Mouse (Mus musculus) liver, postnatal 0 days (tissue): ENCODE data around the gene Adam6b. TPM values are rescaled to one million over a fixed set of nuclear protein-coding genes. Genes with fewer than 3 reads are reported as not detected.
"Not testable (repeated sequence)": the region's sequence is repeated elsewhere in the genome, so short reads cannot be mapped to it uniquely, and the experiment has no call there.

Experiments used
- ATAC-seq: fragments of 200-750 bp; cut with Nextera tagmentation; 2 replicates; pipeline ENCODE4 v1.8.0; 2017; ENCODE audit warnings: mild to moderate bottlenecking, moderate library complexity
- DNase-seq: peaks from one replicate; pipeline ENCODE4 v3.0.0-alpha.2; 2016
- H3K27ac ChIP-seq: fragments of 300-500 bp; sonication (generic); 2 replicates; pipeline ENCODE4 v1.5.1; 2014; ENCODE audit warnings: antibody characterized with exemption, moderate library complexity, mild to moderate bottlenecking, low read depth
- H3K27me3 ChIP-seq: fragments of 300-500 bp; sonication (generic); 2 replicates; pipeline ENCODE4 v1.6.1; 2014; ENCODE audit warnings: low read length, control low read depth, mixed read lengths; ENCODE audit not compliant: insufficient read depth
- H3K36me3 ChIP-seq: fragments of 300-500 bp; sonication (generic); replicated peaks from 2 replicates; pipeline ENCODE4 v1.6.1; 2014; ENCODE audit warnings: mild to moderate bottlenecking, control low read depth, low read length, moderate library complexity, mixed read lengths; ENCODE audit not compliant: insufficient read depth
- H3K4me1 ChIP-seq: fragments of 300-500 bp; sonication (generic); 2 replicates; pipeline ENCODE4 v1.6.1; 2014; ENCODE audit warnings: antibody characterized with exemption, mild to moderate bottlenecking, control low read depth; ENCODE audit not compliant: insufficient read depth
- H3K4me2 ChIP-seq: fragments of 300-500 bp; sonication (generic); 2 replicates; pipeline ENCODE4 v1.6.1; 2014; ENCODE audit warnings: low read depth, mild to moderate bottlenecking, low read length, moderate library complexity, mixed read lengths
- H3K4me3 ChIP-seq: fragments of 300-500 bp; sonication (generic); 2 replicates; pipeline ENCODE4 v1.5.1; 2014; ENCODE audit warnings: low read depth, low read length
- H3K9ac ChIP-seq: fragments of 300-500 bp; sonication (generic); replicated peaks from 2 replicates; pipeline ENCODE4 v1.6.1; 2014; ENCODE audit warnings: mild to moderate bottlenecking, moderate library complexity
- H3K9me3 ChIP-seq: fragments of 300-500 bp; sonication (generic); 2 replicates; pipeline ENCODE4 v1.6.1; 2016; ENCODE audit warnings: mild to moderate bottlenecking, control low read depth, low read length, mixed read lengths
- CTCF ChIP-seq: sonication (generic); IDR thresholded peaks from 2 replicates; pipeline ENCODE4 v1.5.1; 2016; ENCODE audit warnings: antibody characterized with exemption, low read depth
- EP300 ChIP-seq: IDR thresholded peaks from 2 replicates; pipeline ENCODE4 v1.6.1; 2016; ENCODE audit warnings: antibody characterized with exemption, low read depth, mild to moderate bottlenecking
- WGBS: fragments of 180-500 bp; shearing (Covaris S2); extraction: QIAGEN DNeasy Blood & Tissue Kit; methylation state at CpG from one replicate; pipeline ENCODE4 v1.1.7; 2014; ENCODE audit not compliant: insufficient replicate concordance; 5-methylcytosine and 5-hydroxymethylcytosine counted together
- polyA plus RNA-seq: library from polyadenylated mRNA; unstranded; fragments of >200 nt; fragmentation: Nextera tagmentation; extraction: Ambion mirVana; gene quantifications from 2 replicates; pipeline ENCODE4 v1.2.1, GENCODE M21; 2015

Adam6b gene
- not detected in 2 replicates for polyA plus RNA-seq

DNA sequence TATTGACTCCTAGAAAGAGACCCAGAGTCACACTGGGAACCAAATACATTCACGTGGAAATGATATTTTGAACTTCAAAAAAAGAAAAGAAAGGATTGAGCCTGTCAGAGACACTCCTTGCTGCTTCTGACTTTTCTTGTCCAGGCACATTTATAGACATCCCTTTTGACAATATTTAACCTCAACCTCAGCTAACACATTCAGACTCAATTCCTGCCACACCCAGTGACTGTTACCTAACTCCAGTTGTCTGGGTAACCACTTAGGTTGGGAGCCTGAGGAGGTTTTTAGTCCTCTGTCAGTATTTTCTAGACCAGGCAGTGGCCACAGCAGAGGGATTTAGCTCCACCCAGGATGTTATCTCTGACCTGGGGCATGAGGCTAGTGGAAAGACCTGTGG lies at the start of gene Adam6b:
Gene Adam6b (plus strand): TSS at position 301 of the 400 bp plus-strand sequence.
- not testable (repeated sequence) for DNase-seq, H3K27ac ChIP-seq, ATAC-seq, H3K27me3 ChIP-seq, H3K4me1 ChIP-seq, H3K4me3 ChIP-seq, H3K9ac ChIP-seq, H3K4me2 ChIP-seq, H3K9me3 ChIP-seq, H3K36me3 ChIP-seq
- 80% methylated on average over 1 of the region's 1 CpGs for WGBS

- 41% methylated on average over 1 of the region's 1 CpGs for WGBS
- Histone ChIP-seq H3K9me3 (no peaks in the 10 kb centered on the region), H3K4me1 (no peaks in the 10 kb centered on the region), H3K27ac (no peak overlapping the region), H3K36me3 (no peaks in the 10 kb centered on the region), H3K27me3 (no peaks in the 10 kb centered on the region), H3K9ac (no peak overlapping the region), H3K4me3 (no peak overlapping the region), H3K4me2 (no peak overlapping the region)
- ATAC-seq (no peak), DNase-seq (no peak)
- no peak for TF ChIP-seq EP300
Observed at GRCm38 (mm10) chr12:113446061-113446460, 43.2 kb upstream of the Adam6b start.

- Histone ChIP-seq H3K36me3 (no peaks in the 10 kb centered on the region), H3K4me1 (no peaks in the 10 kb centered on the region), H3K27ac (no peak overlapping the region), H3K9ac (no peak overlapping the region), H3K4me2 (no peak overlapping the region), H3K27me3 (no peaks in the 10 kb centered on the region), H3K9me3 (no peaks in the 10 kb centered on the region), H3K4me3 (no peak overlapping the region)
- DNase-seq = no peak
- no peak for TF ChIP-seq EP300
- TF ChIP-seq CTCF = no peak
- no peak for ATAC-seq
- WGBS = 65% methylated on average over 2 of the region's 2 CpGs
Observed at GRCm38 (mm10) chr12:113476164-113476563, 13.1 kb upstream of the Adam6b start.

DNA sequence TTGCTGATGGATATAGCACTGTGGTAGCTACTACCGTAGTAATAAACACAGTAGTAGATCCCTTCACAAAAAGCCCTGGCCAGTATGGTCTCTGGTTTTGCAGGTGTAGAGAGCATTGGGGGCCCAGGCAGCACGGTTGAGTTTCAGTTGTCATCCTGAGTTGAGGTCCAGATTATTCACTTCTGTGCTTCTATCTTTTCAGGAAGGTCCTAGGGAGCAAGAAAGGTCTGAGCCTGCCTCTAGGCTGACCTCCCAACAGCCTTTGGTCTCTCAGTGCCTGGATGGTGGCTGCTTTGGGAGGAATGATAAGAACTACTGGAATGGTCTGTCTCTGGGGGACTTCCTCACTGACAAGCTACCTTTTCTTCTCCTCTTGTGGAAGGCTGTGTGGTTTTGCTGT lies 7.2 kb upstream of the Adam6b start:
- Histone ChIP-seq H3K27ac (no peak overlapping the region), H3K27me3 (no peaks in the 10 kb centered on the region), H3K4me3 (no peak overlapping the region), H3K9ac (no peak overlapping the region), H3K4me2 (no peak overlapping the region), H3K36me3 (no peaks in the 10 kb centered on the region), H3K9me3 (no peaks in the 10 kb centered on the region), H3K4me1 (no peaks in the 10 kb centered on the region)
- ATAC-seq = no peak
- DNase-seq = no peak
- TF ChIP-seq EP300 = no peak
- TF ChIP-seq CTCF = no peak
- 61% methylated on average over 2 of the region's 2 CpGs for WGBS

DNA sequence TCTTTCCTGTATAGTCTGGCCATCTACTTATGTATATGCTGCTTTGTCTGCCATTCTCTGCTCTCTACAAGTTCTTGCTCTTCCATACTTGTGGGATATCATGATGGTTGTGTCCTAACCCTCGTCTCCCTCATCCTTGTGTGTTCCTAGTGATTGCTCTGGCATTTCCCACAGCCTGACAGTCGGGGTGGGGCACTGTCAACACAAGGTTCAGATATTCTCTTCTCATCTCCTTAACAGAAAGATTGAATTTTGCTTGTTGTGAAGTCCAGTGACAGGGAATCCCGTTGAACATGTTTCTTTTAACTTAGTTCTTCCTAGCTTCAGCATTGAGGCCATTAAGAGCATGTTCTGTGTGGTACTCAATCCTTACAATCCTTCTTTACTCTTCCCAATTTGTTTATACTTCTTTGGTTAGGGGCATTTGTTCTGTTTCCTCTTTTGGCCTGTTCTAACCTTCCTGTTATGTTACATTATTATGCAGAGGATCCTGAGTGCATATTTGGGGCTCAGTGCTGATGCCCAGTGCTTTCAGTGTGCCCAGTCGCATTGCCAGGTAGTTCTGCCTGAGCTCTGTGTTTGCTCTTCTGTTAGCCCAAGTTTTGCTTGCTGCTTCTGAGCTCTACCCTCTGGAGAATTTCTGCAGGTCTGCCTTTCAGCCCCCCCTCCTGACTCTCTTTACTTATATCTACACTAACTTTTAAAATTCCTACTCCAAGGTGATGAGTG lies 6.5 kb upstream of the Adam6b start:
- 42% methylated on average over 4 of the region's 4 CpGs for WGBS
- no peak for ATAC-seq

GRCm38 (mm10) chr12:113483492-113484162 lies 5.7 kb upstream of the Adam6b start:
- H3K4me2 ChIP-seq = no peak overlapping the region
- H3K9ac ChIP-seq = no peak overlapping the region
- no peak overlapping the region for H3K27ac ChIP-seq
- H3K27me3 ChIP-seq = no peaks in the 10 kb centered on the region
- H3K9me3 ChIP-seq = no peaks in the 10 kb centered on the region
- 70% methylated on average over 2 of the region's 2 CpGs for WGBS
- H3K4me3 ChIP-seq = no peak overlapping the region
- H3K4me1 ChIP-seq = no peaks in the 10 kb centered on the region
- ATAC-seq = no peak
- no peaks in the 10 kb centered on the region for H3K36me3 ChIP-seq
- TF ChIP-seq EP300 (no peak), CTCF (no peak)
- DNase-seq = no peak

More for the DNA sequence above, 6.5 kb upstream of the Adam6b start:
- Histone ChIP-seq H3K27ac (no peak overlapping the region), H3K4me2 (no peak overlapping the region), H3K27me3 (no peaks in the 10 kb centered on the region), H3K4me3 (no peak overlapping the region), H3K4me1 (no peaks in the 10 kb centered on the region), H3K36me3 (no peaks in the 10 kb centered on the region), H3K9me3 (no peaks in the 10 kb centered on the region), H3K9ac (no peak overlapping the region)
- no peak for DNase-seq
- no peak for TF ChIP-seq CTCF
- TF ChIP-seq EP300 = no peak
